Mouse (Mus musculus): ENCODE data around the gene Rnaseh2c. TPM values are rescaled to one million over a fixed set of nuclear protein-coding genes. Genes with fewer than 3 reads are reported as not detected.

Gene Rnaseh2c
- polyA plus RNA-seq, 1 experiment from 2014 or later: 58.8 TPM

GRCm38 (mm10) chr19:5561252-5561790 is 40.4 kb upstream of the Rnaseh2c start:
- 20% methylated on average over 10 of the region's 10 CpGs for WGBS
- no peak overlapping the region for H3K4me3 ChIP-seq (replicated peaks; ENCODE audit: low read depth, low read length)
- H3K4me2 ChIP-seq (ENCODE audit: low read length): peak overlapping the region; percentile 57; the same call in 1 of the 2 replicates

GRCm38 (mm10) chr19:5561886-5562285 is 39.8 kb upstream of the Rnaseh2c start:
- Histone ChIP-seq H3K27me3 (ENCODE audit: control insufficient read depth, insufficient read depth, low read length) (peaks cover 64% of the 10 kb centered on the region), H3K36me3 (ENCODE audit: control insufficient read depth, insufficient read depth, low read length) (no peaks in the 10 kb centered on the region), H3K9ac (replicated peaks; ENCODE audit: low read length) (no peak overlapping the region), H3K27ac (replicated peaks; ENCODE audit: low read depth, low read length) (no peak overlapping the region), H3K4me3 (replicated peaks; ENCODE audit: low read depth, low read length) (no peak overlapping the region), H3K9me3 (ENCODE audit: control insufficient read depth, low read length) (no peaks in the 10 kb centered on the region), H3K4me2 (ENCODE audit: low read length) (no peak overlapping the region), H3K4me1 (ENCODE audit: control insufficient read depth, insufficient read depth, low read length) (peaks cover 12% of the 10 kb centered on the region; the same call in 1 of the 2 replicates)
- ATAC-seq (ENCODE audit: low FRiP score, low TSS enrichment) (no peak), DNase-seq (no peak)
- whole genome bisulfite sequencing: 61% methylated on average over 3 of the region's 3 CpGs

More at GRCm38 (mm10) chr19:5561252-5561790, 40.4 kb upstream of the Rnaseh2c start:
- ATAC-seq (ENCODE audit: low FRiP score, low TSS enrichment) (no peak), DNase-seq (peak; percentile 2)
- no peak overlapping the region for H3K27ac ChIP-seq (replicated peaks; ENCODE audit: low read depth, low read length)
- H3K4me1 ChIP-seq (ENCODE audit: control insufficient read depth, insufficient read depth, low read length): 0 out of 2 replicates have a peak, but pooled peaks cover 12% of the 10 kb centered on the region
- H3K9me3 ChIP-seq (ENCODE audit: control insufficient read depth, low read length): no peaks in the 10 kb centered on the region
- no peak overlapping the region for H3K9ac ChIP-seq (replicated peaks; ENCODE audit: low read length)
- peaks cover 67% of the 10 kb centered on the region for H3K27me3 ChIP-seq (ENCODE audit: control insufficient read depth, insufficient read depth, low read length)
- no peaks in the 10 kb centered on the region for H3K36me3 ChIP-seq (ENCODE audit: control insufficient read depth, insufficient read depth, low read length)

DNA sequence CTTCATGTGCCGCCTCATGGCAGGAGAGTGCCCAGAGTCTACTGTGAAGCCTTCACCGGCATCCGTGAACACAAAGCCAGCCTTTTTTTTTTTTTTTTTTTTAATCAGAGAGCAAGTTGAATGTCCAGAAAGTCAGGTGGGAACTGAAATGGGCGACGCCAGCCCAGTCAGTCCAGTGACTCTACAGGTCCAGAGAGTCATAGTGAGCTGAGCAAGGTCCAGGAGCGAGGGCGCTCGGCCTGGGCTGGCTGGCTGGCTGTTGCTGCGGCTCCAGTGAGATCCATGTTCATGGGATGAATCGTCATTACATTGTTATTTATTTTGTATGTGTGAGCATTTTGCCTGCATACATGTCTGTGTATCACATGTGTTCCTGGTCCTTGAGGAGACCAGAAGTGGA is 38.9 kb upstream of the Rnaseh2c start:
- no peak for DNase-seq
- no peak overlapping the region for H3K9ac ChIP-seq (replicated peaks; ENCODE audit: low read length)
- WGBS: 91% methylated on average over 10 of the region's 10 CpGs
- peaks cover 16% of the 10 kb centered on the region; the same call in 1 of the 2 replicates for H3K4me1 ChIP-seq (ENCODE audit: control insufficient read depth, insufficient read depth, low read length)
- H3K27me3 ChIP-seq (ENCODE audit: control insufficient read depth, insufficient read depth, low read length): peaks cover 55% of the 10 kb centered on the region
- no peak overlapping the region for H3K27ac ChIP-seq (replicated peaks; ENCODE audit: low read depth, low read length)
- no peaks in the 10 kb centered on the region for H3K36me3 ChIP-seq (ENCODE audit: control insufficient read depth, insufficient read depth, low read length)
- no peak overlapping the region for H3K4me3 ChIP-seq (replicated peaks; ENCODE audit: low read depth, low read length)
- ATAC-seq (ENCODE audit: low FRiP score, low TSS enrichment): no peak
- no peaks in the 10 kb centered on the region for H3K9me3 ChIP-seq (ENCODE audit: control insufficient read depth, low read length)
- no peak overlapping the region for H3K4me2 ChIP-seq (ENCODE audit: low read length)

GRCm38 (mm10) chr19:5566316-5566715 is 35.4 kb upstream of the Rnaseh2c start:
- H3K27me3 ChIP-seq (ENCODE audit: control insufficient read depth, insufficient read depth, low read length): peaks cover 20% of the 10 kb centered on the region
- peaks cover 10% of the 10 kb centered on the region for H3K36me3 ChIP-seq (ENCODE audit: control insufficient read depth, insufficient read depth, low read length)
- H3K4me2 ChIP-seq (ENCODE audit: low read length): no peak overlapping the region
- ATAC-seq (ENCODE audit: low FRiP score, low TSS enrichment): no peak
- no peak overlapping the region for H3K4me3 ChIP-seq (replicated peaks; ENCODE audit: low read depth, low read length)
- H3K9ac ChIP-seq (replicated peaks; ENCODE audit: low read length): no peak overlapping the region
- WGBS: 58% methylated on average over 5 of the region's 5 CpGs
- no peak overlapping the region for H3K27ac ChIP-seq (replicated peaks; ENCODE audit: low read depth, low read length)
- no peaks in the 10 kb centered on the region for H3K9me3 ChIP-seq (ENCODE audit: control insufficient read depth, low read length)
- no peak for DNase-seq
- peaks cover 14% of the 10 kb centered on the region for H3K4me1 ChIP-seq (ENCODE audit: control insufficient read depth, insufficient read depth, low read length)

GRCm38 (mm10) chr19:5567180-5567533 is 34.5 kb upstream of the Rnaseh2c start:
- peaks cover 11% of the 10 kb centered on the region for H3K27me3 ChIP-seq (ENCODE audit: control insufficient read depth, insufficient read depth, low read length)
- peak overlapping the region; percentile 87 for H3K4me2 ChIP-seq (ENCODE audit: low read length)
- peak; percentile 44 for ATAC-seq (ENCODE audit: low FRiP score, low TSS enrichment)
- H3K36me3 ChIP-seq (ENCODE audit: control insufficient read depth, insufficient read depth, low read length): peaks cover 10% of the 10 kb centered on the region
- H3K9me3 ChIP-seq (ENCODE audit: control insufficient read depth, low read length): no peaks in the 10 kb centered on the region
- peak overlapping the region; percentile 80 for H3K27ac ChIP-seq (replicated peaks; ENCODE audit: low read depth, low read length)
- H3K9ac ChIP-seq (replicated peaks; ENCODE audit: low read length): peak overlapping the region; percentile 69
- DNase-seq: no peak
- 2% methylated on average over 26 of the region's 26 CpGs for WGBS
- H3K4me3 ChIP-seq (replicated peaks; ENCODE audit: low read depth, low read length): peak overlapping the region; percentile 66
- H3K4me1 ChIP-seq (ENCODE audit: control insufficient read depth, insufficient read depth, low read length): peaks cover 14% of the 10 kb centered on the region

DNA sequence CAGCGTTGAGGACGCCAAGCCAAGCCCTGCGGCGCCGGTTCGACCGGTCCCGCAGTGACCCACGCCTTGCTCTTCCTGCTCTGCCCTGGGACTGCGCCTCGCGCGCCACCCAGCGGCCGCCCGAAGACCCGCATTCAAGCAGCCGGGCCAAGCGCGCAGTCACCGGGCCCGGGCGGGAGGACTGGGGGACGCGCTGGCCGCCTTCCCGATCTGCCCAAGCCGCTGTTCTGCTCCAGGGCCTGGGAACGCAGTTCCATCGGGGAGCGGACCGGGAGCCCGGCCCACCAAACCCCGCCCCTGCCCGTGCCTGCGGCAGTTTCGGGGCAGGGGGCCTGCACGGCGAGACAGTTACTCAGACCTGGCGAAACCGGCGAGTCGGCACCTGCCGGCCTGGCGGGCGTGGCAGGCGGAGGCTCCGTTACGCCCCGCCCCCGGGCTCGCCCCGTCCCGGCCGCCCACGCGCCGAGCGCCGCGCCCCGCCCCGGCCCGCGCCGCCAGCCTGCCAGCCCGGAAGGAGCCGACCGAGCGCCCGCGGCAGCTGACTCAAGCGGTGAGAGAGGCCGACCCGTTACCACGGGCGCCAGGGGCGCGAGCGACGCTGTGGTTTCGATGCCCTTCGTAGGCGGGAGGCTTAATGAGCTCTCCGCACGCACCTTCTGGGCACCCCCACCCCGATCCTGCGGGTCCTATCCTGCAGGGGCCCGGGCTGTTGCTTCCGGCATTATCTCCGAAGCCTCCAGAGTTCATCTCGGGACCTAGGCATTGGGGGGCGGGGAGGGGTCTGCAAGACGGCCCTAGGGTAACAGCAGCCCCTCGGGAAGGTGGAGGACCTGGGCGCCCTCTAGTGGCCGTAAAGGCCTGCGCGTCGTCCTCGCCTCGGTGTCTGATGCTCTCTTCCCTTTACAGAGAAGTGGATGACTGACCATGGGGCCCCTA is 33.9 kb upstream of the Rnaseh2c start, which contains the start of gene Ap5b1:
TSS of gene Ap5b1 (plus strand) at position 492 of the 936 bp plus-strand sequence.
- H3K9me3 ChIP-seq (ENCODE audit: control insufficient read depth, low read length): no peaks in the 10 kb centered on the region
- peaks cover 10% of the 10 kb centered on the region for H3K36me3 ChIP-seq (ENCODE audit: control insufficient read depth, insufficient read depth, low read length)
- peak; percentile 92 for DNase-seq
- H3K27ac ChIP-seq (replicated peaks; ENCODE audit: low read depth, low read length): peak within 1 kb of the TSS; percentile 80
- H3K27me3 ChIP-seq (ENCODE audit: control insufficient read depth, insufficient read depth, low read length): peaks cover 5% of the 10 kb centered on the region; the same call in 1 of the 2 replicates
- peaks cover 14% of the 10 kb centered on the region for H3K4me1 ChIP-seq (ENCODE audit: control insufficient read depth, insufficient read depth, low read length)
- H3K4me2 ChIP-seq (ENCODE audit: low read length): peak within 1 kb of the TSS; percentile 87
- peak within 1 kb of the TSS; percentile 66 for H3K4me3 ChIP-seq (replicated peaks; ENCODE audit: low read depth, low read length)
- under 1% methylated on average over 93 of the region's 102 CpGs for WGBS
- H3K9ac ChIP-seq (replicated peaks; ENCODE audit: low read length): peak within 1 kb of the TSS; percentile 69
- peak; percentile 89 for ATAC-seq (ENCODE audit: low FRiP score, low TSS enrichment)

- 7% methylated on average over 27 of the region's 27 CpGs for WGBS
- Histone ChIP-seq H3K9ac (replicated peaks; ENCODE audit: low read length) (peak overlapping the region; percentile 69; the same call in 1 of the 2 replicates), H3K27me3 (ENCODE audit: control insufficient read depth, insufficient read depth, low read length) (no peaks in the 10 kb centered on the region), H3K36me3 (ENCODE audit: control insufficient read depth, insufficient read depth, low read length) (peaks cover 10% of the 10 kb centered on the region), H3K4me2 (ENCODE audit: low read length) (peak overlapping the region; percentile 87), H3K9me3 (ENCODE audit: control insufficient read depth, low read length) (no peaks in the 10 kb centered on the region), H3K27ac (replicated peaks; ENCODE audit: low read depth, low read length) (peak overlapping the region; percentile 80), H3K4me1 (ENCODE audit: control insufficient read depth, insufficient read depth, low read length) (peaks cover 14% of the 10 kb centered on the region), H3K4me3 (replicated peaks; ENCODE audit: low read depth, low read length) (peak overlapping the region; percentile 66)
- ATAC-seq (ENCODE audit: low FRiP score, low TSS enrichment) (0 out of 2 replicates have a peak, but pooled peaks have one; percentile 3), DNase-seq (peak; percentile 93)
Observed at GRCm38 (mm10) chr19:5568470-5569140, 33.1 kb upstream of the Rnaseh2c start.

- DNase-seq (no peak), ATAC-seq (ENCODE audit: low FRiP score, low TSS enrichment) (no peak)
- Histone ChIP-seq H3K4me2 (ENCODE audit: low read length) (no peak overlapping the region), H3K27me3 (ENCODE audit: control insufficient read depth, insufficient read depth, low read length) (no peaks in the 10 kb centered on the region), H3K36me3 (ENCODE audit: control insufficient read depth, insufficient read depth, low read length) (peaks cover 10% of the 10 kb centered on the region), H3K9me3 (ENCODE audit: control insufficient read depth, low read length) (no peaks in the 10 kb centered on the region), H3K4me1 (ENCODE audit: control insufficient read depth, insufficient read depth, low read length) (peaks cover 14% of the 10 kb centered on the region), H3K9ac (replicated peaks; ENCODE audit: low read length) (no peak overlapping the region), H3K27ac (replicated peaks; ENCODE audit: low read depth, low read length) (no peak overlapping the region), H3K4me3 (replicated peaks; ENCODE audit: low read depth, low read length) (no peak overlapping the region)
- WGBS: 86% methylated on average over 10 of the region's 10 CpGs
Observed at GRCm38 (mm10) chr19:5569521-5569920, 32.2 kb upstream of the Rnaseh2c start.

Measured in midbrain, embryonic 14.5 days (tissue).